ENCODE assay signal across 1 mouse cellular context in the genomic region with DNA sequence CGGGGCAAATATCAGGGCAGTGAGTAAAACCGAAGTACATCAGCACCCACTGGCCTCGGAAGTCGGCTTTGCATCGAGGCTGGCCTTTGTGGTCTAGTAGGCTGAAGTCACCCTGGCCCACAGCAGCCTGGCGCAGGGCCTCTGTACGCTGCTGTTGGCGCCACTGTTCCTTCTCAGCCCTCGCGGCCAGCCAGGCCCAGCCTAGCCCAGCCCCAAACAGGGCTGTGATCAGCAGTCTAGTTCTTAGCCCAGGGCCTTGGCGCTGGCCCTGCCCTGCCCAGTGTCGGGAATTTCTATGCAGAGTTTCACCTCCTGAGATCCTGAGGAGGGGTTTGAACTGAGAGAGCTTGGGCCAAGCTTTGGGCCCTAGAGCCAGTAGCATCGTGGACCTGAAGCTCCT.
TF ChIP-seq lines count a peak whose summit lies in the region.

No protein-coding gene starts in this region.

TF ChIP-seq in CH12.LX, 34 proteins besides CTCF, POLR2A, EP300 and RAD21 (continued from another document):
- no peak for TF ChIP-seq GABPA (IDR thresholded peaks at IDR 0.05; ENCODE audit: insufficient replicate concordance, low read depth, low read length)
- no peak for TF ChIP-seq MAZ (IDR thresholded peaks at IDR 0.05; ENCODE audit: low read depth, low read length)
- TF ChIP-seq ZNF384 (IDR thresholded peaks at IDR 0.05; ENCODE audit: low read depth, low read length): no peak
